Mouse (Mus musculus) G1E (cell line): ENCODE results near the gene Sltm. TPM values are rescaled to one million over a fixed set of nuclear protein-coding genes. Genes with fewer than 3 reads are reported as not detected.
"Not testable (repeated sequence)": the region's sequence is repeated elsewhere in the genome, so short reads cannot be mapped to it uniquely, and the experiment has no call there.

Experiments used
- ATAC-seq: 2 replicates; pipeline ENCODE4 v1.8.0; 2016; ENCODE audit warnings: mild to moderate bottlenecking; ENCODE audit not compliant: insufficient number of reproducible peaks, poor library complexity, low FRiP score, severe bottlenecking; ENCODE audit errors: extremely low read depth
- DNase-seq: peaks from one replicate; pipeline ENCODE4 v3.0.0; 2012; ENCODE audit warnings: low spot score
- H3K27me3 ChIP-seq: 2 replicates; pipeline ENCODE4 v1.6.1; 2012; ENCODE audit warnings: mild to moderate bottlenecking, low read length, inconsistent platforms; ENCODE audit not compliant: insufficient read depth
- H3K36me3 ChIP-seq: replicated peaks from 2 replicates; pipeline ENCODE3; 2012; ENCODE audit warnings: mild to moderate bottlenecking, inconsistent platforms
- H3K4me1 ChIP-seq: 2 replicates; pipeline ENCODE4 v1.6.1; 2012; ENCODE audit warnings: low read depth, low read length, inconsistent platforms, mixed read lengths; ENCODE audit not compliant: insufficient read depth
- H3K4me3 ChIP-seq: 2 replicates; pipeline ENCODE4 v1.5.1; 2012; ENCODE audit warnings: low read depth, mild to moderate bottlenecking, inconsistent platforms, low read length, moderate library complexity, mixed read lengths
- H3K9me3 ChIP-seq: replicated peaks from 2 replicates; pipeline ENCODE4 v1.6.1; 2012; ENCODE audit warnings: inconsistent platforms
- CTCF ChIP-seq: IDR thresholded peaks from 2 replicates; pipeline ENCODE4 v1.5.1; 2012; ENCODE audit warnings: low read depth, low read length, inconsistent platforms, mixed read lengths
- GATA1 ChIP-seq: IDR thresholded peaks from 2 replicates; pipeline ENCODE4 v1.6.1; 2012; ENCODE audit warnings: borderline replicate concordance, low read length, inconsistent platforms, mixed read lengths
- GATA2 ChIP-seq: IDR thresholded peaks from 2 replicates; pipeline ENCODE4 v1.6.1; 2012; ENCODE audit warnings: low read depth, low read length, inconsistent platforms, borderline replicate concordance
- POLR2AphosphoS5 ChIP-seq: IDR thresholded peaks from 2 replicates; pipeline ENCODE4 v1.6.1; 2012; ENCODE audit warnings: low read depth, low read length, inconsistent platforms; ENCODE audit not compliant: insufficient replicate concordance
- TAL1 ChIP-seq: conservative IDR thresholded peaks from 2 replicates; pipeline ENCODE4 v1.6.1; 2012; ENCODE audit warnings: low read depth, low read length, inconsistent platforms, mixed read lengths
- polyA plus RNA-seq: library from polyadenylated mRNA; stranded (reverse); fragments of >175 nt; gene quantifications from 2 replicates; pipeline ENCODE4 v1.2.3, GENCODE M21; 2012
- total RNA-seq, 2 experiments: library from RNA; stranded (forward) in 1 of 2; stranded (reverse) in 1 of 2; fragments of 200-1000 nt in 1 of 2; fragments of >200 nt in 1 of 2; fragmentation: Nextera tagmentation in 1 of 2; gene quantifications; 2 replicates each; pipeline ENCODE4 v1.2.3; 2014 to 2017

Sltm gene
- total and polyA plus RNA-seq, 3 experiments, result 12.2 to 125 (median 73.9) TPM

- Histone ChIP-seq H3K36me3 (peaks cover 28% of the 10 kb centered on the region), H3K9me3 (no peaks in the 10 kb centered on the region), H3K27me3 (no peaks in the 10 kb centered on the region), H3K4me1 (peaks cover 21% of the 10 kb centered on the region), H3K4me3 (no peak overlapping the region)
- DNase-seq, result no peak
- no peak for ATAC-seq
- TF ChIP-seq POLR2AphosphoS5 (no peak), TAL1 (no peak), CTCF (no peak), GATA1 (no peak), GATA2 (no peak)
These were observed 2.3 kb downstream of the Sltm start for GRCm38 (mm10) chr9:70544831-70545230.

DNA sequence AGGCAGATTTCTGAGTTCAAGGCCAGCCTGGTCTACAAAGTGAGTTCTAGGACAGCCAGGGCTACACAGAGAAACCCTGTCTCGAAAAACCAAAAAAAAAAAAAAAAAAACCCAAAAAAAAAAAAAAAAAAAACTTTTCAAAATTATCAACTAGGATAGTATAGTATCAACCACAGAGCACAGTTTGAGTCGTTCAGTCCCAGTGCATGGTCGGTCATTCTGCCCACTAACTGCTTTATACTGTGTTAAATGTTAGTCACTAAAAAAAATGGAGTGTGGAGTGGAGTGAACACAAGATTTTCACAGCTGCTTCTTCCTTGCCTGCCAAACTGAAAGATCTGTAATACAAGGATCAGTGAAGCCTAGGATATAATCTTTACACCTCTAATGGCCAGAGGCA lies 4.0 kb downstream of the Sltm start:
- H3K9me3 ChIP-seq, DNase-seq, ATAC-seq, H3K27me3 ChIP-seq, H3K4me3 ChIP-seq: not testable (repeated sequence)
- Histone ChIP-seq H3K36me3 (peaks cover 38% of the 10 kb centered on the region), H3K4me1 (peaks cover 17% of the 10 kb centered on the region)

GRCm38 (mm10) chr9:70548304-70548703 lies 5.8 kb downstream of the Sltm start:
- Histone ChIP-seq H3K27me3 (no peaks in the 10 kb centered on the region), H3K4me1 (peaks cover 10% of the 10 kb centered on the region; the same call in 1 of the 2 replicates), H3K4me3 (no peak overlapping the region), H3K36me3 (peaks cover 52% of the 10 kb centered on the region), H3K9me3 (no peaks in the 10 kb centered on the region)
- no peak for TF ChIP-seq CTCF
- TF ChIP-seq TAL1, result no peak
- no peak for TF ChIP-seq GATA1
- no peak for TF ChIP-seq GATA2
- TF ChIP-seq POLR2AphosphoS5, result no peak
- no peak for ATAC-seq
- DNase-seq, result no peak

DNA sequence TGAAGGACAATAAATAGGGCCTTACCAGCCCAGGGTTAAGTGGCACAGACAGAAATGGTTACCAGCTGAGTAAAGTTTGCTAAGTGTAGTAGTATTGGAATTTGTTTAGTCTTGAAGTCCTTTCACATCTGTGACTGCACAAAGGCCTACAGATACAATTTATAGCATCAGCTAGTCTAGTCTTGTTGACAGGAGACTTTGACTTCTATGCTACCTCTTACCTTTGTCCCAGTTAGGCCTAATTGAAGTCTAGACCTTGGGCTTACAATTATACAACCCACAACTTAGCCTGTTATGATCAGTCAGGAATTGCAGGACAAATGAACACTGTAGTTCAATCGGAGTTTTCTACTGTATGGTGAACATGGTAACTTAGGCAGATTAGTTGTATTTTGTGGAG lies 9.0 kb downstream of the Sltm start:
- Histone ChIP-seq H3K36me3 (peaks cover 67% of the 10 kb centered on the region), H3K27me3 (no peaks in the 10 kb centered on the region)
- TF ChIP-seq TAL1 (no peak), CTCF (no peak), GATA1 (no peak), GATA2 (no peak), POLR2AphosphoS5 (no peak)

DNA sequence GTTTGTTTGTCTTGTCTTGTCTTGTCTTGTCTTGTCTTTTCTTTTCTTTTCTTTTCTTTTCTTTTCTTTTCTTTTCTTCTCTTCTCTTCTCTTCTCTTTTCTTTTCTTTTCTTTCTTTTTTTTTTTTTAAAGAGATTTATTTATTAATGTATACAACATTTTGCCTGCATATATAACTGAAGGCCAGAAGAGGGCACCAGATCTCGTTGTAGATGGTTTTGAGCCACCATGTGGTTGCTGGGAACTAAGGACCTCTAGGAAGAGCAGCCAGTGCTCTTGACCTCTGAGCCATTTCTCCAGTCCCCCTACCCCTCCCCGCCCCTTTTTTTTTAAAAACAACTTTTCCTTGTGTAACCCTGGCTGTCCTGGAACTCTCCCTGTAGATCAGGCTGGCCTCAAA lies 9.7 kb downstream of the Sltm start:
- DNase-seq, ATAC-seq: not testable (repeated sequence)
- H3K36me3 ChIP-seq, result peaks cover 64% of the 10 kb centered on the region

More for the DNA sequence above, 9.0 kb downstream of the Sltm start:
- peaks cover 5% of the 10 kb centered on the region; the same call in 1 of the 2 replicates for H3K4me1 ChIP-seq
- ATAC-seq (no peak), DNase-seq (no peak)
- H3K4me3 ChIP-seq, result no peak overlapping the region
- no peaks in the 10 kb centered on the region for H3K9me3 ChIP-seq

GRCm38 (mm10) chr9:70555431-70555830 lies 12.9 kb downstream of the Sltm start:
- ATAC-seq, result no peak
- Histone ChIP-seq H3K9me3 (no peaks in the 10 kb centered on the region), H3K4me1 (no peaks in the 10 kb centered on the region), H3K4me3 (no peak overlapping the region), H3K27me3 (no peaks in the 10 kb centered on the region), H3K36me3 (peaks cover 63% of the 10 kb centered on the region)
- TF ChIP-seq POLR2AphosphoS5, result no peak
- TF ChIP-seq TAL1, result no peak
- no peak for TF ChIP-seq GATA1
- no peak for TF ChIP-seq CTCF
- TF ChIP-seq GATA2, result no peak
- DNase-seq, result no peak

More for the DNA sequence above, 9.7 kb downstream of the Sltm start:
- not testable (repeated sequence) for H3K9me3 ChIP-seq, H3K4me3 ChIP-seq, H3K4me1 ChIP-seq, H3K27me3 ChIP-seq

DNA sequence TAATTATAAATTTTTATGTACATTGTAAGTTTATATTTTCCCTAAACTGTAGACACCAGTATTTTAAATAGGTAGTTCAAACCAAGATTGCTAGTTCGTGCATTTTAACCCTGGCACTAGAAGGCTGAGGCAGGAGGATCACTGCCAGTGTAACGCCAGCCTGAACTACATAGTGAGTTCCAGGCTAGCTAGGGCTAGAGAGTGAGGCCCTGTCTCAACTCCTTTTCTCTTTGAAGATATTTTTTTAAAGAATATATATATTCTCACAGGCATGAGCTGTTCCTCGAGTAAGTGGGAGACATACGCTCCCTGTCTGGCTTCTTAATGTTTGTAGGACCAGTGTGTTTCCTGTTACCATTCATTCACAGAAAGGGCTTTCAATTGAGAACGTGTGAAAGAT lies 14.2 kb downstream of the Sltm start:
- peaks cover 67% of the 10 kb centered on the region for H3K36me3 ChIP-seq
- ATAC-seq, result no peak
- no peak for TF ChIP-seq GATA2

More for the DNA sequence above, 14.2 kb downstream of the Sltm start:
- DNase-seq, result no peak
- Histone ChIP-seq H3K4me1 (no peaks in the 10 kb centered on the region; the same call in 1 of the 2 replicates), H3K4me3 (no peak overlapping the region), H3K9me3 (no peaks in the 10 kb centered on the region), H3K27me3 (no peaks in the 10 kb centered on the region)
